Mouse (Mus musculus): ENCODE measurements around the gene Galntl5.
"Not testable (repeated sequence)": the region's sequence is repeated elsewhere in the genome, so short reads cannot be mapped to it uniquely, and the experiment has no call there.

Gene Galntl5

GRCm38 (mm10) chr5:25181004-25181531 is at the start of gene Galntl5:
Gene Galntl5 (plus strand): TSS chr5:25181460.
- DNase-seq: no peak

DNA sequence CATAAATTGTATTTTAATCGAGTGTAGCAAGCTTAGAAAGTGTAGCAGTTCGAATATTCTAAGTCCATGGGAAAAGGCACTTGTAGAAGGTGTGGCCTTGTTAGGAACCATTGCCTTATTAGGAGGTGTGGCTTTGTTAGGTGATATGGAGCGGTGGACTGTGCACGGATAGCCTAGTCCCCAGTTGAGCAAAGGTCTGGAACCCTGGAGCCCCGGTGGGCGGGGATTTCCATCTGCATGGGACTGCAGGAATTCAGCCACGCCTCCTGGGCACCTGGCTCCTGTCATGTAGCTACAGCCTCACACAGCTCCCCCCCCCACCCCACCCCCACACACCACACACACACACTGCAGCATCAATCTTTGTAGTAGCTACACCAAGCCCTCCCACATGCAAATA is 34.6 kb upstream of the Galntl5 start:
- DNase-seq: peak; percentile 4 to 43

GRCm38 (mm10) chr5:25149331-25149965 is 31.8 kb upstream of the Galntl5 start:
- no peak for DNase-seq

- DNase-seq: no peak
These were observed 27.8 kb upstream of the Galntl5 start for GRCm38 (mm10) chr5:25153491-25153890.

GRCm38 (mm10) chr5:25153996-25154395 is 27.3 kb upstream of the Galntl5 start:
- DNase-seq: no peak

- no peak for DNase-seq
These were observed 26.4 kb upstream of the Galntl5 start for GRCm38 (mm10) chr5:25154823-25155222.

DNA sequence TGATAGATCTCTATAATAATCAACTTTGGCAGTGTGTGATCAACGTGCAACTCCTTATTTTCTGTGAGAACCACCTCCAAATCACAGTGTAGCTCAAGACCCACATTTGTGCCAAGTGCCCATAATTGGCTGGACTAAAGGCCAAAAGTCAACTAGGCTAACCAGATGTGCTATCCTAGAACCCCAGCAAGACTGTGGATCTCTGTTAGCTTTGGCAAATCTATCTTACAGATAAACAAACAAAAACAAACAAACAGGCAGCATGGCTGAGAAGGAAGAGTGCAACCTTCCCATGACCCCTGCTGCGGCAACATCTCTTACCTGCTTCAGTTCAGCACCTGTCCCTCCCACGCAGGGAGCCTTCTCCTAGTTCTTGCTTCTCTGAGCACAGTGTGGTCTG is 25.9 kb upstream of the Galntl5 start:
- no peak for DNase-seq

DNA sequence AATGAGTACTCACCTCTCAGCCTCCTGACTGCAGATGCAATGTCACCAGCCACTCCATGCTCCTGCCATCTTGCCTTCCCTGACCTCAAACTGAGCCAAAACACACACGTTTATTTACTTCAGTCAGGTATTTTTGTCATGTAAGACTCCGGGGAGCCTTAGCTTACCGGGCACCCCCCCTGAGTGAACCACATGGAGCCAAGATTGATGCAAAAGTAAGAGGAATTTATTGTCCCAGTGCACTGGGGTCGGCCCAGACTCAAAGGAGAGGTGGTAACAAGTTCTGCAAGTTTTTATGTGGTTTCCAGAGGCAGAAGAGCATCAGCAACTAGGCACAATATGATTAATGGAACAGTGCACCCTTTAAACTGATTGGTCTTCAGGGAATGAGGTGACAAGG is 24.1 kb upstream of the Galntl5 start:
- DNase-seq: no peak

GRCm38 (mm10) chr5:25160515-25160914 is 20.7 kb upstream of the Galntl5 start:
- DNase-seq: no peak

DNA sequence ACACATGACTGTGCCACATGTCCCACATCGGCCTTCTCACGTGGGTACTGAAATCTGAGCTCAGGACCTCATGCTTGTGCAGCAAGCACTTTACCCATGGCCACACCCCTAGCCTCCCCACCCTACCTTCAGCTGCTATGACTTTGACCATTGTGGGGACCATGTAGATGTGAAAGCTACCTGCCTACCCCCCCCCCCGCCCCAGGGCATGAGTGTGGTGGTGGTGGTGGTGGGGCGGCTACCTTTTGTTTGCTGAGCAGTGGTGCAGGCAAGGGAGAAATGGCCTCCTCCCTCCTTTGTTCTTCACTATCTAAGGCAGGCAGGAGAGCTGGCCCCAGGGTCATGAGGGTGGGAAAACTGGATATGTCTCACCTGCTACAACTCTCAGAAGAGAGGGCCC is 18.3 kb upstream of the Galntl5 start:
- no peak for DNase-seq

- no peak for DNase-seq
These were observed 17.3 kb upstream of the Galntl5 start for GRCm38 (mm10) chr5:25163938-25164337.

DNA sequence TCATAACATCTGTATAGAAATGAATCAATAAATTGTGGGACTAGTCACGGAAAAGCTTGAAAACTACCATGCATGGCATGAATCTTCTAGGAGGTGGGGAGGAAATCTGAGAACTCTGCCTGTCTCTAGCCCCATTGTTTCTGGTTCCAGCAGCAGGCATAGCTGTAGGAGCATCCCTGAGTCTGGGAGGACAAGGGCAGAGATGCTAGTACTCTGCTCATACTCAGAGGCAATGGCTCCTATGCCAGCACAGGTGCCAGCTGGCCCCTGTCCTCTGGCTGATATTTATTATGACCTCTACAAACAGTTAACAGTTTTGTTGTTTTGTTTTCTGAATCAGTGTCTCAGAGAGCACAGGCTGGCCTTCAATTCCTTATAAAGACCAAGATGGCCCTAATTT is 16.9 kb upstream of the Galntl5 start:
- DNase-seq: no peak

GRCm38 (mm10) chr5:25165102-25165788 is 16.0 kb upstream of the Galntl5 start:
- no peak for DNase-seq

- DNase-seq: no peak
These were observed 15.5 kb upstream of the Galntl5 start for GRCm38 (mm10) chr5:25165789-25166135.

DNA sequence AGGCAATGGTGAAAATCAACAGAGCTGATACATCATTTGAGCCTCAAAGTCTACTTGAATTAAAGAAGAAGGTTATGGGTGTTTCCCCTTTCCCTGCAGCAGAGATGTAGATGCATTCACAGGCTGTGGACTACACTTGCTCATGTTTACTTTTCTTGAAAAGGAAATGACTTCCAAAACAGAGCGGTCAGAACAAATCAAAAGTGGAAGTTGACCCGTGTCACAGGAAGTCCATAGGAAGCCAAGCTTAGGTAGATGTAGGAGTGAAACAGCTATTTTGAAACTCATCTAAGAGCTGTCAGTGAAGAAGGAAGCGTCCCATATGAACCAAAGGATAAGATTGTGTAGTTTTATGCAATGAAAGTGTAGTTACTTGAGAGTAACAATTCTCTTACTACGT is 14.6 kb upstream of the Galntl5 start:
- DNase-seq: no peak

- not testable (repeated sequence) for DNase-seq
These were observed 3.3 kb upstream of the Galntl5 start for GRCm38 (mm10) chr5:25177937-25178336.

- not testable (repeated sequence) for DNase-seq
These were observed 2.7 kb upstream of the Galntl5 start for GRCm38 (mm10) chr5:25178543-25178942.

- DNase-seq: peak; percentile 11 to 27
These were observed 2.0 kb upstream of the Galntl5 start for GRCm38 (mm10) chr5:25179284-25179683.

- no peak for DNase-seq
These were observed 1.2 kb upstream of the Galntl5 start for GRCm38 (mm10) chr5:25179936-25180488.

GRCm38 (mm10) chr5:25183595-25183994 is 2.3 kb downstream of the Galntl5 start:
- no peak for DNase-seq

DNA sequence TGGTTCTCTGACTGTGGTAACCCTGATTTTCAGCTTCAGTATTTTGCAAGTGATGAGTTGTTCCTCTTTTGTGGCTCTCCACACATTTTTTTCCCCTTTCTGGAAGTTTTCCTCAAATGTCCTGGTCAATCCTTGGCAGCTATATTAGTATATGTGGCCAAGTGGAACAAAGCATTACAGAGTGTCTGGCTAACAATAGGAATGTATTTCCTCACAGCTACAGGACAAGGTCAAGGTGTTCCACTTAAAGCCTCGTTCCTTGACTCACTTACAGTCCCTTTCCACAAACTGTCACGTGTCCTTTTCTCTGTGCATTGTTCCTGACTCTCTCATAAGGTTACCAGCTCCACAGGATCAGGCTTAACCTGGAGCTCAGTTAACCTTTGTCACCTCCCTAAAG is 3.3 kb downstream of the Galntl5 start:
- DNase-seq: no peak

GRCm38 (mm10) chr5:25187727-25188126 is 6.5 kb downstream of the Galntl5 start:
- DNase-seq: peak in 1 of 2 experiments; percentile 27

DNA sequence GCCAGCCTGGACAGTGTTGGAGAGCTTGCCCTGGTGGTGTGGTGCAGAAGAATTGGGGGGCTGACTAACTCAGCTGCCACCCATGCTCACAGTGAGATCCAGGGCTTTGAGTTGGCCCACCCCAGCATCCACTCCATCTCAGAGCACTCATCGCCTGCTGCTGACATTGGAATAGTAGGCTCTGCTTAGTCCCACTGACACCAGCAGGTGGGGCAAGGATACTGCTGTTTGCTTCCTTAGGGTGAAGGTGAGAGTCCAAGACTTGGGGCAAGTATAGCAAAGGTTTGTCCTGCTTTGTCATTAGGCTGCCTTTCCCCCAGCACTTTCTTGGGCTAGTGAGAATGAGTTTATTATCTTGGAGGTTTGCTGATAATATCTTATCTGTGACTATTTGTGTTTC is 7.5 kb downstream of the Galntl5 start:
- peak; percentile 64 to 75 for DNase-seq

GRCm38 (mm10) chr5:25190521-25190920 is 9.3 kb downstream of the Galntl5 start:
- no peak for DNase-seq

Data from kidney, postnatal 4 days (tissue).